Mouse (Mus musculus) lung, postnatal 0 days (tissue): ENCODE data around the gene Abcc8.

Experiments used
- CTCF ChIP-seq: IDR thresholded peaks from 2 replicates; pipeline ENCODE4 v1.5.1; 2016; ENCODE audit warnings: antibody characterized with exemption, mild to moderate bottlenecking
- EP300 ChIP-seq: IDR thresholded peaks from 2 replicates; pipeline ENCODE4 v1.6.1; 2016; ENCODE audit warnings: antibody characterized with exemption, mild to moderate bottlenecking, control low read depth

GRCm38 (mm10) chr7:46152819-46153351 is 26.9 kb downstream of the Abcc8 start:
- TF ChIP-seq CTCF (no peak), EP300 (no peak)
